In genomic region chr7:110258196-110258950, GRCm38 (mm10) we compare ENCODE assay signal across 16 mouse cellular contexts. TPM values are rescaled to one million over a fixed set of nuclear protein-coding genes. Genes with fewer than 3 reads are reported as not detected.
DNase-seq lines count a peak whose midpoint lies in the region; ATAC-seq and TF ChIP-seq lines count a peak whose summit lies in the region.
"Had no signal": no experiment of that assay in that cellular context is flagged by ENCODE, and none has a peak within 500 bp of the region (broad histone marks: within the 10 kb centered on the region; RNA-seq: fewer than 3 reads in every experiment).

No protein-coding gene starts in this region.

- DNase-seq in heart, postnatal 25 days (ENCODE audit: low spot score): no peak
- no peak for DNase-seq in ES-E14 (ENCODE audit: low read depth, low spot score)
- DNase-seq in adrenal gland, postnatal 36 days: peak; percentile 43 to 50
- DNase-seq in kidney, postnatal 0 days (ENCODE audit: low spot score): no peak
- no peak for DNase-seq in B cell, adult 2 months
- no peak for DNase-seq in layer of hippocampus, postnatal 14 days (ENCODE audit: low spot score in 2 of 2)
- DNase-seq: cerebellum, adult 9-11 months; lung, embryonic 14.5 days; right cerebral cortex, postnatal 14 days; thymus, postnatal 14 days had no signal

- H3K4me1 ChIP-seq in heart, embryonic 12.5 days (replicated peaks): peaks cover 74% of the 10 kb centered on the region
- no peaks in the 10 kb centered on the region for H3K4me1 ChIP-seq in ES-E14 (ENCODE audit: control insufficient read depth in 2 of 2, insufficient read depth in 2 of 2, low read length in 2 of 2, poor library complexity in 1 of 2)
- H3K4me1 ChIP-seq in kidney, postnatal 0 days (replicated peaks; ENCODE audit: insufficient read depth, low read length): peaks cover 10% of the 10 kb centered on the region; the same call in 1 of the 2 replicates
- H3K4me1 ChIP-seq: forebrain, embryonic 13.5 days; hindbrain, embryonic 12.5 days had no signal

- H3K27me3 ChIP-seq in heart, embryonic 12.5 days (replicated peaks): no peaks in the 10 kb centered on the region
- H3K27me3 ChIP-seq in kidney, postnatal 0 days (ENCODE audit: insufficient read depth, low read length): no peaks in the 10 kb centered on the region
- H3K27me3 ChIP-seq: embryonic facial prominence, embryonic 15.5 days; forebrain, embryonic 13.5 days; hindbrain, embryonic 12.5 days; limb, embryonic 15.5 days; megakaryocyte, embryonic 14.5 days had no signal

- peaks cover under 1% of the 10 kb centered on the region; the same call in 1 of the 2 replicates for H3K36me3 ChIP-seq in heart, embryonic 12.5 days
- H3K36me3 ChIP-seq in ES-E14 (ENCODE audit: control insufficient read depth, insufficient read depth, low read length, poor library complexity, severe bottlenecking): peaks cover 9% of the 10 kb centered on the region; the same call in 1 of the 2 replicates
- no peaks in the 10 kb centered on the region for H3K36me3 ChIP-seq in kidney, postnatal 0 days (ENCODE audit: insufficient read depth, low read length)
- H3K36me3 ChIP-seq: hindbrain, embryonic 12.5 days; limb, embryonic 15.5 days had no signal

- no peak for ATAC-seq in heart, embryonic 12.5 days (ENCODE audit: insufficient number of reproducible peaks, low FRiP score)
- ATAC-seq in kidney, postnatal 0 days (replicated peaks; ENCODE audit: low FRiP score, low read depth): 0 out of 2 replicates have a peak, but pooled peaks have one; percentile 54
- ATAC-seq: forebrain, embryonic 13.5 days had no signal

- no peak overlapping the region for H3K4me2 ChIP-seq in heart, embryonic 12.5 days
- no peak overlapping the region for H3K4me2 ChIP-seq in kidney, postnatal 0 days (ENCODE audit: low read length)
- H3K4me2 ChIP-seq: embryonic facial prominence, embryonic 15.5 days; forebrain, embryonic 13.5 days; hindbrain, embryonic 12.5 days; limb, embryonic 15.5 days; lung, embryonic 14.5 days had no signal

- H3K27ac ChIP-seq in heart, embryonic 12.5 days (ENCODE audit: poor library complexity, severe bottlenecking): peak overlapping the region; percentile 10; the same call in 1 of the 2 replicates
- no peak overlapping the region for H3K27ac ChIP-seq in ES-E14 (ENCODE audit: insufficient read depth, low read depth, low read length, poor library complexity, severe bottlenecking)
- peak overlapping the region; percentile 58; the same call in 1 of the 2 replicates for H3K27ac ChIP-seq in kidney, postnatal 0 days
- H3K27ac ChIP-seq: forebrain, embryonic 13.5 days; hindbrain, embryonic 12.5 days; limb, embryonic 15.5 days had no signal

- H3K4me3 ChIP-seq in heart, embryonic 12.5 days: no peak overlapping the region
- no peak overlapping the region for H3K4me3 ChIP-seq in ES-E14 (ENCODE audit: insufficient read depth in 1 of 2, low read depth in 1 of 2, low read length in 2 of 2, poor library complexity in 1 of 2, severe bottlenecking in 1 of 2)
- H3K4me3 ChIP-seq in kidney, postnatal 0 days (replicated peaks; ENCODE audit: low read depth, low read length): no peak overlapping the region
- H3K4me3 ChIP-seq: embryonic facial prominence, embryonic 15.5 days; forebrain, embryonic 13.5 days; hindbrain, embryonic 12.5 days; limb, embryonic 15.5 days; megakaryocyte, embryonic 14.5 days had no signal

- intact Hi-C loops in heart, postnatal 25 days (cut with DNase I): no loop called here

- TF ChIP-seq CTCF in kidney, postnatal 0 days (IDR thresholded peaks at IDR 0.05; ENCODE audit: low read depth): no peak

- 75% methylated on average over 11 of the region's 11 CpGs for WGBS in heart, embryonic 12.5 days
- WGBS in kidney, postnatal 0 days: 52% methylated on average over 11 of the region's 11 CpGs

- H3K9ac ChIP-seq in heart, embryonic 12.5 days: no peak overlapping the region
- peak overlapping the region; percentile 33; the same call in 1 of the 2 replicates for H3K9ac ChIP-seq in ES-E14 (ENCODE audit: insufficient read depth, low read depth, low read length, poor library complexity, severe bottlenecking)
- no peak overlapping the region for H3K9ac ChIP-seq in kidney, postnatal 0 days (ENCODE audit: low read depth, low read length)
- H3K9ac ChIP-seq: embryonic facial prominence, embryonic 15.5 days; forebrain, embryonic 13.5 days; hindbrain, embryonic 12.5 days; limb, embryonic 15.5 days; lung, embryonic 14.5 days had no signal

- in situ Hi-C loops in ES-E14 (cut with MboI; ENCODE audit: low sequenced_read_pairs in 2 of 2, unreplicated experiment in 2 of 2): no loop called here

- H3K9me3 ChIP-seq in heart, embryonic 12.5 days (replicated peaks): no peaks in the 10 kb centered on the region
- no peaks in the 10 kb centered on the region for H3K9me3 ChIP-seq in ES-E14 (ENCODE audit: control insufficient read depth, insufficient read depth, low read depth, low read length)
- no peaks in the 10 kb centered on the region for H3K9me3 ChIP-seq in kidney, postnatal 0 days (replicated peaks; ENCODE audit: low read length)
- H3K9me3 ChIP-seq: embryonic facial prominence, embryonic 15.5 days; forebrain, embryonic 13.5 days; hindbrain, embryonic 12.5 days; limb, embryonic 15.5 days; megakaryocyte, embryonic 14.5 days had no signal

TF ChIP-seq in ES-E14, 5 proteins besides CTCF, POLR2A, EP300 and RAD21:
- no peak for TF ChIP-seq ZNF384 (IDR thresholded peaks at IDR 0.05; ENCODE audit: low read depth, low read length)
- TF ChIP-seq HCFC1 (IDR thresholded peaks at IDR 0.05; ENCODE audit: borderline replicate concordance, insufficient read depth, low read length): no peak
- no peak for TF ChIP-seq ZC3H11A (IDR thresholded peaks at IDR 0.05; ENCODE audit: borderline replicate concordance, low read depth, low read length)
- no peak for TF ChIP-seq MAFK (IDR thresholded peaks at IDR 0.05; ENCODE audit: insufficient read depth, low read depth, low read length)
- TF ChIP-seq CHD2 (IDR thresholded peaks at IDR 0.05; ENCODE audit: low read depth, low read length): no peak

RNA-seq across cellular contexts. Expression of gene Swap70, which starts 36.9 kb away (rescaled TPM):
- 22.6 and 23.1 TPM in 2 replicates for polyA plus RNA-seq in heart, embryonic 12.5 days (2016; fragmentation: Nextera tagmentation; extraction: Ambion mirVana)
- 10 to 100 TPM; 12.7 to 14.3 TPM for total RNA-seq in heart, postnatal 25 days (2021)
- total RNA-seq in ES-E14 (2012; rRNA removed): 26.3 and 28.7 TPM in 2 replicates
- 10 to 100 TPM; 16.0 to 20.4 TPM for total RNA-seq in adrenal gland, postnatal 36 days (2021)
- polyA plus RNA-seq in kidney, postnatal 0 days (2015; fragmentation: Nextera tagmentation; extraction: Ambion mirVana): 23.3 and 26.0 TPM in 2 replicates
- total RNA-seq in layer of hippocampus, postnatal 14 days (2021): 10 to 100 TPM; 12.1 to 14.6 TPM

Comparison
In these comparisons a context has a peak if more than half of its experiments do, and no peak if none do; other contexts are left out.
1. DNase-seq: peak in adrenal gland, postnatal 36 days (2 of 2); none in heart, postnatal 25 days (single experiment), ES-E14 (single experiment), kidney, postnatal 0 days (single experiment), B cell, adult 2 months (0 of 2) and layer of hippocampus, postnatal 14 days (0 of 2).